Mouse (Mus musculus) myocyte (in vitro differentiated cells): ENCODE measurements around the gene Sult1d1.

Experiments used
- E2F4 ChIP-seq: IDR thresholded peaks from one replicate; pipeline ENCODE4 v1.6.1; 2011; ENCODE audit warnings: mild to moderate bottlenecking, control low read depth, moderate library complexity; ENCODE audit not compliant: insufficient read depth
- MAX ChIP-seq: IDR thresholded peaks from one replicate; pipeline ENCODE4 v1.6.1; 2011; ENCODE audit warnings: low read depth, mild to moderate bottlenecking, control low read depth
- POLR2A ChIP-seq: IDR thresholded peaks from one replicate; pipeline ENCODE4 v1.6.1; 2011; ENCODE audit warnings: low read depth, mild to moderate bottlenecking, control low read depth, moderate library complexity; ENCODE audit not compliant: insufficient read length
- POLR2AphosphoS2 ChIP-seq: IDR thresholded peaks from one replicate; pipeline ENCODE4 v1.6.1; 2011; ENCODE audit warnings: low read depth, control low read depth; ENCODE audit not compliant: insufficient read length
- REST ChIP-seq: IDR thresholded peaks from one replicate; pipeline ENCODE4 v1.6.1; 2011; ENCODE audit warnings: mild to moderate bottlenecking, control low read depth, moderate library complexity; ENCODE audit not compliant: insufficient read depth, insufficient read length
- SRF ChIP-seq: IDR thresholded peaks from one replicate; pipeline ENCODE4 v1.6.1; 2011; ENCODE audit warnings: low read depth; ENCODE audit not compliant: control insufficient read depth, insufficient read length
- USF1 ChIP-seq: IDR thresholded peaks from one replicate; pipeline ENCODE4 v1.6.1; 2011; ENCODE audit warnings: low read depth, mild to moderate bottlenecking, control low read depth, moderate library complexity

- TF ChIP-seq MAX (no peak), POLR2A (no peak), E2F4 (no peak), USF1 (no peak), REST (no peak), SRF (no peak), POLR2AphosphoS2 (no peak)
These were observed 46.2 kb upstream of the Sult1d1 start for GRCm38 (mm10) chr5:87615128-87615390.
